Mouse (Mus musculus): ENCODE measurements around the gene Slc51b. TPM values are rescaled to one million over a fixed set of nuclear protein-coding genes. Genes with fewer than 3 reads are reported as not detected.

Slc51b gene
- polyA plus RNA-seq (2016; fragmentation: Nextera tagmentation; extraction: Ambion mirVana): not detected in 2 replicates

- no peaks in the 10 kb centered on the region for H3K36me3 ChIP-seq
- no peaks in the 10 kb centered on the region for H3K27me3 ChIP-seq (replicated peaks)
- no peaks in the 10 kb centered on the region for H3K9me3 ChIP-seq
- no peak within 1 kb of the TSS for H3K9ac ChIP-seq
- H3K4me3 ChIP-seq: no peak within 1 kb of the TSS
- no peak for ATAC-seq (ENCODE audit: low FRiP score, low read depth)
- 84% methylated on average over 11 of the region's 11 CpGs for WGBS
- no peak within 1 kb of the TSS for H3K27ac ChIP-seq
- H3K4me2 ChIP-seq (replicated peaks): no peak within 1 kb of the TSS
- H3K4me1 ChIP-seq: no peaks in the 10 kb centered on the region
Observed at GRCm38 (mm10) chr9:65422760-65423501, at the start of gene Slc51b. Slc51b (minus strand) TSS chr9:65422955.

GRCm38 (mm10) chr9:65467686-65468085 lies 44.9 kb upstream of the Slc51b start:
- peaks cover 44% of the 10 kb centered on the region for H3K36me3 ChIP-seq
- no peak overlapping the region for H3K9ac ChIP-seq
- ATAC-seq (ENCODE audit: low FRiP score, low read depth): no peak
- H3K27me3 ChIP-seq (replicated peaks): no peaks in the 10 kb centered on the region
- no peaks in the 10 kb centered on the region for H3K9me3 ChIP-seq
- H3K4me2 ChIP-seq (replicated peaks): no peak overlapping the region
- no peaks in the 10 kb centered on the region; the same call in 1 of the 2 replicates for H3K4me1 ChIP-seq
- WGBS: 73% methylated on average over 11 of the region's 11 CpGs
- no peak overlapping the region for H3K4me3 ChIP-seq
- H3K27ac ChIP-seq: no peak overlapping the region

GRCm38 (mm10) chr9:65465241-65465640 lies 42.5 kb upstream of the Slc51b start:
- Histone ChIP-seq H3K4me3 (no peak overlapping the region), H3K27me3 (replicated peaks) (no peaks in the 10 kb centered on the region), H3K4me2 (replicated peaks) (no peak overlapping the region), H3K9me3 (no peaks in the 10 kb centered on the region), H3K9ac (no peak overlapping the region), H3K4me1 (peaks cover 14% of the 10 kb centered on the region), H3K36me3 (peaks cover 29% of the 10 kb centered on the region), H3K27ac (no peak overlapping the region)
- WGBS: 97% methylated on average over 2 of the region's 2 CpGs
- ATAC-seq (ENCODE audit: low FRiP score, low read depth): no peak

- Histone ChIP-seq H3K36me3 (peaks cover 20% of the 10 kb centered on the region), H3K4me2 (replicated peaks) (no peak overlapping the region), H3K4me1 (peaks cover 19% of the 10 kb centered on the region), H3K27ac (no peak overlapping the region), H3K9ac (no peak overlapping the region), H3K4me3 (no peak overlapping the region), H3K27me3 (replicated peaks) (no peaks in the 10 kb centered on the region), H3K9me3 (no peaks in the 10 kb centered on the region)
- WGBS: 95% methylated on average over 6 of the region's 6 CpGs
- no peak for ATAC-seq (ENCODE audit: low FRiP score, low read depth)
Observed at GRCm38 (mm10) chr9:65464161-65464560, 41.4 kb upstream of the Slc51b start.

GRCm38 (mm10) chr9:65462544-65462943 lies 39.8 kb upstream of the Slc51b start:
- no peaks in the 10 kb centered on the region for H3K27me3 ChIP-seq (replicated peaks)
- peaks cover 15% of the 10 kb centered on the region for H3K36me3 ChIP-seq
- no peak overlapping the region for H3K9ac ChIP-seq
- WGBS: 86% methylated on average over 5 of the region's 5 CpGs
- no peak overlapping the region for H3K27ac ChIP-seq
- H3K4me1 ChIP-seq: peaks cover 19% of the 10 kb centered on the region
- H3K4me3 ChIP-seq: no peak overlapping the region
- ATAC-seq (ENCODE audit: low FRiP score, low read depth): no peak
- H3K9me3 ChIP-seq: no peaks in the 10 kb centered on the region
- H3K4me2 ChIP-seq (replicated peaks): no peak overlapping the region

- peak within 1 kb of the TSS; percentile 92 for H3K4me3 ChIP-seq
- H3K27me3 ChIP-seq (replicated peaks): no peaks in the 10 kb centered on the region
- peaks cover 19% of the 10 kb centered on the region for H3K4me1 ChIP-seq
- no peaks in the 10 kb centered on the region for H3K9me3 ChIP-seq
- ATAC-seq (ENCODE audit: low FRiP score, low read depth): peak; percentile 98
- WGBS: under 1% methylated on average over 53 of the region's 53 CpGs
- H3K9ac ChIP-seq: peak within 1 kb of the TSS; percentile 86
- H3K4me2 ChIP-seq (replicated peaks): peak within 1 kb of the TSS; percentile 74
- peaks cover 8% of the 10 kb centered on the region for H3K36me3 ChIP-seq
- H3K27ac ChIP-seq: peak within 1 kb of the TSS; percentile 67
Observed at GRCm38 (mm10) chr9:65460732-65461442, 38.1 kb upstream of the Slc51b start, which contains the start of gene Spg21. Spg21 (plus strand) TSS chr9:65460947.

GRCm38 (mm10) chr9:65460198-65460597 lies 37.4 kb upstream of the Slc51b start:
- Histone ChIP-seq H3K4me2 (replicated peaks) (peak overlapping the region; percentile 74), H3K27me3 (replicated peaks) (no peaks in the 10 kb centered on the region), H3K4me3 (no peak overlapping the region), H3K4me1 (peaks cover 19% of the 10 kb centered on the region), H3K9ac (no peak overlapping the region), H3K27ac (peak overlapping the region; percentile 32; the same call in 1 of the 2 replicates), H3K9me3 (no peaks in the 10 kb centered on the region), H3K36me3 (peaks cover 1% of the 10 kb centered on the region)
- WGBS: 27% methylated on average over 3 of the region's 3 CpGs
- no peak for ATAC-seq (ENCODE audit: low FRiP score, low read depth)

GRCm38 (mm10) chr9:65458975-65459374 lies 36.2 kb upstream of the Slc51b start:
- Histone ChIP-seq H3K4me1 (peaks cover 19% of the 10 kb centered on the region), H3K9me3 (no peaks in the 10 kb centered on the region), H3K27ac (no peak overlapping the region), H3K9ac (no peak overlapping the region), H3K4me3 (no peak overlapping the region), H3K27me3 (replicated peaks) (no peaks in the 10 kb centered on the region), H3K36me3 (no peaks in the 10 kb centered on the region), H3K4me2 (replicated peaks) (no peak overlapping the region)
- 90% methylated on average over 2 of the region's 2 CpGs for WGBS
- ATAC-seq (ENCODE audit: low FRiP score, low read depth): no peak

GRCm38 (mm10) chr9:65447951-65448350 lies 25.2 kb upstream of the Slc51b start:
- 88% methylated on average over 6 of the region's 6 CpGs for WGBS
- no peak overlapping the region for H3K27ac ChIP-seq
- no peaks in the 10 kb centered on the region for H3K9me3 ChIP-seq
- no peak overlapping the region for H3K4me3 ChIP-seq
- no peak for ATAC-seq (ENCODE audit: low FRiP score, low read depth)
- no peaks in the 10 kb centered on the region for H3K27me3 ChIP-seq (replicated peaks)
- H3K4me2 ChIP-seq (replicated peaks): no peak overlapping the region
- H3K9ac ChIP-seq: no peak overlapping the region
- H3K4me1 ChIP-seq: no peaks in the 10 kb centered on the region
- H3K36me3 ChIP-seq: peaks cover 58% of the 10 kb centered on the region

GRCm38 (mm10) chr9:65444692-65445091 lies 21.9 kb upstream of the Slc51b start:
- Histone ChIP-seq H3K27ac (no peak overlapping the region), H3K9ac (no peak overlapping the region), H3K4me2 (replicated peaks) (no peak overlapping the region), H3K9me3 (no peaks in the 10 kb centered on the region), H3K4me3 (no peak overlapping the region), H3K4me1 (no peaks in the 10 kb centered on the region), H3K27me3 (replicated peaks) (no peaks in the 10 kb centered on the region), H3K36me3 (peaks cover 65% of the 10 kb centered on the region)
- ATAC-seq (ENCODE audit: low FRiP score, low read depth): no peak
- 93% methylated on average over 4 of the region's 4 CpGs for WGBS

GRCm38 (mm10) chr9:65435671-65436301 lies 13.0 kb upstream of the Slc51b start, which contains the start of gene Mtfmt:
Mtfmt (plus strand) TSS chr9:65435782.
- peaks cover 4% of the 10 kb centered on the region for H3K4me1 ChIP-seq
- H3K9me3 ChIP-seq: no peaks in the 10 kb centered on the region
- no peaks in the 10 kb centered on the region for H3K27me3 ChIP-seq (replicated peaks)
- WGBS: under 1% methylated on average over 54 of the region's 54 CpGs
- H3K36me3 ChIP-seq: peaks cover 13% of the 10 kb centered on the region
- peak within 1 kb of the TSS; percentile 92 for H3K4me3 ChIP-seq
- peak within 1 kb of the TSS; percentile 86 for H3K9ac ChIP-seq
- peak; percentile 93 for ATAC-seq (ENCODE audit: low FRiP score, low read depth)
- H3K27ac ChIP-seq: no peak within 1 kb of the TSS
- peak within 1 kb of the TSS; percentile 74 for H3K4me2 ChIP-seq (replicated peaks)

- Histone ChIP-seq H3K9me3 (no peaks in the 10 kb centered on the region), H3K27ac (no peak overlapping the region), H3K4me2 (replicated peaks) (no peak overlapping the region), H3K36me3 (peaks cover 7% of the 10 kb centered on the region; the same call in 1 of the 2 replicates), H3K4me1 (peaks cover 4% of the 10 kb centered on the region), H3K4me3 (no peak overlapping the region), H3K27me3 (replicated peaks) (no peaks in the 10 kb centered on the region), H3K9ac (no peak overlapping the region)
- 75% methylated on average over 4 of the region's 4 CpGs for WGBS
- peak; percentile 56; the same call in 1 of the 2 replicates for ATAC-seq (ENCODE audit: low FRiP score, low read depth)
Observed at GRCm38 (mm10) chr9:65435211-65435610, 12.5 kb upstream of the Slc51b start.
